Mouse (Mus musculus) 3134 (cell line): ENCODE measurements at regions not wholly inside any gene's neighbourhood (a gene's known extent, or its start where the extent isn't known, plus 50 kb on each side); places are given as distances from the start of the nearest gene placed in this dataset.

Experiments
- DNase-seq: peaks from one replicate; pipeline ENCODE4 v3.0.0-alpha.2; 2011; ENCODE audit warnings: low spot score; ENCODE audit not compliant: insufficient read length; ENCODE audit errors: extremely low read depth

DNA sequence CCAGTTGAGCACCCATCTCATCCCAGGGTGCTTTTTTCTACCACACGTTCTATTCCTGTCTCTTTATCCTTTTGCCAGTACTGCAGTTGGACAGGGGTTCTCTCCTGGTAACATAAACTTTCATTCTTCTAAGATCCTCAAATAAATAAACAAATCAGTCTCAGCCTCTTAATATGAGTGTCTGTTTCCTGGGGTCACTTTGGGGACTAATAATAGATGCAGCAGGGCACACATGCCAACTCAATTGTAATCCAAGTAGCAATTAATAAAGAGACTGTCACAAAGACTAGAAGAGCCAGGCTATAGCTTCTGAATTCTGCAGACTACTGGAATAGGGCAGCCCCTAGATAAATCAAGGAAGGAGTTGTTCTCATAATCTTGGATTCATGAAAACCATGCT, 108.9 kb downstream of the Uchl5 start:
- DNase-seq, result no peak

GRCm38 (mm10) chr1:143881192-143881591, 104.1 kb downstream of the Uchl5 start:
- no peak for DNase-seq

DNA sequence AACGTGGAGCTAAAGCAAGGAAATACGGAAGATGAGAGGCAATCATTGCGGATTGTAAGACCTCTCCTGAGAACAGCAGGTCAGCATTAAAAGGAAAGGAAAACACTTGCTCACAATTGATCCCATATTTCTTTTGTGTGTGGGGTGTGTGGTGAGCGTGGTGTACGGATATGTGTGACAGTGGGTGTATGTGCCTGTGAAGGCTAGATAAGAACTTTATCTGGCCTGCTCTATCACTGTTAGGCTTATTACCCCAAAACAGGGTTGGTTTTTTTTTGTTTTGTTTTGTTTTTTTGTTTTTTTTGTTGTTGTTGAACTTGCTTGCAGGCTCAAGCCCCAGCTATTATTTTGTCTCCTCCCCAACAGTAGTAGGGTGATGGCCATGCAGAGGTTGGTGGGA, 102.5 kb downstream of the Uchl5 start:
- DNase-seq, result no peak

GRCm38 (mm10) chr1:143878266-143878665, 101.2 kb downstream of the Uchl5 start:
- DNase-seq, result peak; percentile 7

DNA sequence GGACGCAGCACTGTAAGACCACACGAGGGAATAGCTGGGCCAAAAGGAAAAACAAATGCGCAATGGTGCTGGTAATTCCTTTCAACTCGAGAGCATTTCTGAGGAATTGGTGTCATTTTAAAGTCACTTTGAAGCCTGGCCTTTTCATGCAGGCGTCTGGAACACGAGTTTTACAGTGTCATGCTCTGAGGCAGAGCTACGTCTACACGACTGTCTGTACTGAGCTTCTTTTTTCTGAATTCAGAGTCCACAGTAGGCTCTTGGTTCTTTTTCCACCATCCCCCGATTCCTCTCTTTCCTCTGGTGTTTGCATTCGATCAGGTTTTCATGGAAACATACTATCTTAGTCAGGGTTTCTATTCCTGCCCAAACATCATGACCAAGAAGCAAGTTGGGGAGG, 83.2 kb downstream of the Uchl5 start:
- no peak for DNase-seq

GRCm38 (mm10) chr1:143858532-143858931, 81.5 kb downstream of the Uchl5 start:
- DNase-seq, result no peak
